Mouse (Mus musculus) kidney, postnatal 0 days (tissue): ENCODE measurements around the gene Sbf2. TPM values are rescaled to one million over a fixed set of nuclear protein-coding genes. Genes with fewer than 3 reads are reported as not detected.
A peak's percentile ranks its signal among the peaks of the same experiment; 100 is the strongest.
"Not testable (repeated sequence)": the region's sequence is repeated elsewhere in the genome, so short reads cannot be mapped to it uniquely, and the experiment has no call there.

Source experiments
- ATAC-seq: fragments of 200-750 bp; cut with Nextera tagmentation; replicated peaks from 2 replicates; pipeline ENCODE4 v1.8.0; 2017; ENCODE audit warnings: low read depth, moderate number of reproducible peaks, moderate TSS enrichment, moderate library complexity; ENCODE audit not compliant: low FRiP score
- DNase-seq: peaks from one replicate; pipeline ENCODE4 v3.0.0-alpha.2; 2016; ENCODE audit warnings: low spot score
- H3K27ac ChIP-seq: fragments of 300-500 bp; sonication (generic); 2 replicates; pipeline ENCODE4 v1.5.1; 2014; ENCODE audit warnings: mild to moderate bottlenecking
- H3K27me3 ChIP-seq: fragments of 300-500 bp; sonication (generic); 2 replicates; pipeline ENCODE4 v1.6.1; 2014; ENCODE audit warnings: low read length, mixed read lengths; ENCODE audit not compliant: insufficient read depth
- H3K36me3 ChIP-seq: fragments of 300-500 bp; sonication (generic); 2 replicates; pipeline ENCODE4 v1.6.1; 2014; ENCODE audit warnings: low read length, mixed read lengths; ENCODE audit not compliant: insufficient read depth
- H3K4me1 ChIP-seq: fragments of 300-500 bp; sonication (generic); replicated peaks from 2 replicates; pipeline ENCODE4 v1.6.1; 2014; ENCODE audit warnings: antibody characterized with exemption, low read length, mixed read lengths; ENCODE audit not compliant: insufficient read depth
- H3K4me2 ChIP-seq: fragments of 300-500 bp; sonication (generic); 2 replicates; pipeline ENCODE4 v1.6.1; 2014; ENCODE audit warnings: mild to moderate bottlenecking, low read length, moderate library complexity, mixed read lengths
- H3K4me3 ChIP-seq: fragments of 300-500 bp; sonication (generic); replicated peaks from 2 replicates; pipeline ENCODE4 v1.5.1; 2014; ENCODE audit warnings: low read depth, low read length
- H3K9ac ChIP-seq: fragments of 300-500 bp; sonication (generic); 2 replicates; pipeline ENCODE4 v1.6.1; 2014; ENCODE audit warnings: low read depth, low read length
- H3K9me3 ChIP-seq: fragments of 300-500 bp; sonication (generic); replicated peaks from 2 replicates; pipeline ENCODE4 v1.6.1; 2016; ENCODE audit warnings: low read length, inconsistent platforms, mixed read lengths
- CTCF ChIP-seq: IDR thresholded peaks from 2 replicates; pipeline ENCODE4 v1.5.1; 2016; ENCODE audit warnings: antibody characterized with exemption, low read depth, mild to moderate bottlenecking, moderate library complexity
- WGBS: fragments of 180-500 bp; shearing (Covaris S2); extraction: QIAGEN DNeasy Blood & Tissue Kit; methylation state at CpG from one replicate; pipeline ENCODE4 v1.1.7; 2014; 5-methylcytosine and 5-hydroxymethylcytosine counted together
- polyA plus RNA-seq: library from polyadenylated mRNA; unstranded; fragments of >200 nt; fragmentation: Nextera tagmentation; extraction: Ambion mirVana; gene quantifications from 2 replicates; pipeline ENCODE4 v1.2.1, GENCODE M21; 2015

Gene Sbf2
- polyA plus RNA-seq, 1 experiment from 2014 or later = 27.5 TPM

DNA sequence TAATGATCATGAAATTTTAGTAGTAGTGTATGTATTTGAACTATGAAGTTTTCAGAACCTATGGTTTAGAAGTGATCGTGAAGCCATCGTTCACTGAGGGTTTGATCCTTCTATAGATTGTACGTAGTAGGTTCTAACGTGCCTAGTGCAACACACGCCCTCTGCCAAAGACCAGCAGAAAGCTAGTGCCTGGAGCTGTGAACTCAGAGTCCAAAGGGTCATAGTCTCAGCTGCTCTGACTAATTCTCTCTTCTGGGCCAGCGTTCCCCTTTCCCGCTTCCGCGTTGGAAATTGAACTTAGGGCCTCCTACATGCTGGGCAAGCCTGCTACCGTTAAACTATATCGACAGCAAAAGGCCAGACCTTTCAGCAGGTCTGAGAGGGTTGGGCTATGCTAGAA is 1.1 kb upstream of the Sbf2 start:
- Histone ChIP-seq H3K36me3 (no peaks in the 10 kb centered on the region), H3K9me3 (no peaks in the 10 kb centered on the region), H3K4me1 (peaks cover 16% of the 10 kb centered on the region), H3K27ac (peak overlapping the region; percentile 100), H3K4me2 (peak overlapping the region; percentile 74), H3K27me3 (no peaks in the 10 kb centered on the region), H3K4me3 (peak overlapping the region; percentile 96), H3K9ac (0 out of 2 replicates have a peak overlapping the region, but pooled peaks have one; percentile 98)
- no peak for ATAC-seq
- WGBS = 14% methylated on average over 11 of the region's 11 CpGs
- peak; percentile 53 for DNase-seq
- no peak for TF ChIP-seq CTCF

DNA sequence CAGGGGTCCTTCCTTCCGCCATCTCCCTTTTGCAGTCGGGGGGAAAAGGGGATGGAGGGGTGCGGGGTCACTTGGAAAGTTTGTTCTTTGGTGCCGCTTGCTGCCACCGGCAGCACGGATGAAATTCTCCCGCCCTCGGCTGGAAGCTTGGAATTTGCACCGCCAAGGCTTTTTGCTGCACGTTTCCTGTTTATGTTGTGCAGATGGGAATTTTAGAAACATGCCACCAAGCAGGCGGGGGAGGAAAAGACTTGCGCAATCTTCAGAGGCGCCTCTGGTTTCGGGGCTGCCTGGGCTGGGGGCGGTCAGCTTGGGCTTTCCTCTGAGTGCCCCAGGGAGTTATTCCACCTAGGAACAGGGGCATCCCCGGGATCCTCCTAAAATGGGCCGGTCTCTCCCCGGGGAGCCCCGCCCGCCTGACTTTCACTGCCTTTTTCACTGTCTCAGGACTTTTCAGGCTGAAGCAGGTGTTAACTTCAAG is 469 bp upstream of the Sbf2 start:
- peak overlapping the region; percentile 98 for H3K9ac ChIP-seq
- H3K4me1 ChIP-seq = peaks cover 16% of the 10 kb centered on the region
- ATAC-seq = peak; percentile 50
- no peaks in the 10 kb centered on the region for H3K36me3 ChIP-seq
- DNase-seq = peak; percentile 87
- no peaks in the 10 kb centered on the region for H3K27me3 ChIP-seq
- 1% methylated on average over 20 of the region's 20 CpGs for WGBS
- H3K9me3 ChIP-seq = no peaks in the 10 kb centered on the region
- peak overlapping the region; percentile 96 for H3K4me3 ChIP-seq
- no peak for TF ChIP-seq CTCF
- H3K27ac ChIP-seq = peak overlapping the region; percentile 100
- peak overlapping the region; percentile 74 for H3K4me2 ChIP-seq

DNA sequence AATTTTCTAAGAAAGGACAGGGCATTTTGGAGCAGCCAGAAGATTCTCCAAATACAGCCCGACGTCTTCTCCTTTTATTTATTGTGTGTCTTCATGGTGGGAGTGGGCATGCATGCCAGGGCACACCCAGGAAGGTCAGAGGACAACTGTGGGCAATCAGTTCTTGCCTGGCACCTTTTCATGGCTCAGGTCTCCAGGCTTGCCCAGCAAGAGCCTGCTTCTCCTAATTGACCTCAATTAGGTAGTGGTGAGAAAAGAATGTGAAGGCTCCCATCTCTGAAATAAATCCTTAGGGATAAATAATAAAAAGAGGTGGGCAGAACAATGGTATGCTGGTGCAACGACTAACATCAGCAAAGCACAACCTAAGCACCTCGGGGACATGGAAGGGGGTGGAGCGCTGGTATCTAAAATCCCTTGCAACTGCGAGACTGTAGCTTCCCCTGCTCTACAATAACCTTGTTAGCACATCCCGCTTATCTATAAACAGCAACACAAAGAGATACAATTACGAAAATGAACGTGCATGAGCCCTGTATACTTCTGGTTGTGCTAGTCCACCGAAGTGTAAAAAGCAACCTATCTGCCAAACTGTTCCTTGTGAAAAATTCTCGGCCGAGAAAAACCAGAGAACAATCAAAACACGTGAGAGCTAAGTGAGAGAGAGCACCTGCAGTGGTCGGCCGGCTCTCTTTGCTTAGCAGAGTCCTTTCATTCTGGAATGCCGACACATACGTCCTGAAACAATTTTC is 1.2 kb downstream of the Sbf2 start:
- WGBS = 3% methylated on average over 17 of the region's 17 CpGs
- Histone ChIP-seq H3K36me3 (no peaks in the 10 kb centered on the region), H3K4me1 (peaks cover 16% of the 10 kb centered on the region), H3K27ac (peak overlapping the region; percentile 100), H3K9me3 (no peaks in the 10 kb centered on the region), H3K4me3 (peak overlapping the region; percentile 96), H3K27me3 (no peaks in the 10 kb centered on the region), H3K4me2 (peak overlapping the region; percentile 74), H3K9ac (peak overlapping the region; percentile 98)
- TF ChIP-seq CTCF = no peak
- no peak for ATAC-seq
- DNase-seq = peak; percentile 54

DNA sequence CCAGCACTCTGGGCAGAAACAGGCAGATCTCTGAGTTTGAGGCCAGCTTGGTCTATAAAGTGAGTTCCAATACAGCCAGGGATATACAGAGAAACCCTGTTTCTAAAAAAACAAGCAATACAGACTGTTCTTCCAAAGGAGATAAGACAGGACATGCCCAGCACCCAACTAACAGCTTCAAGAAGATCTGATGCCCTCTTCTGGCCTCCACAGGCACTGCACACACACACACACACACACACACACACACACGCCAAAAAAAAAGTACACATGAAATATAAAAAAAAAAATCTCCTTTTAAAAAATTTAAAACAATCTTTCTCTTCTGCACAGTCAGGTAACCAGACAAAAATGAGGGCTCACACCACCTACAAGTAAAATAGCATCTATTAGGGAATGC is 7.8 kb downstream of the Sbf2 start:
- Histone ChIP-seq H3K27ac (no peak overlapping the region), H3K27me3 (no peaks in the 10 kb centered on the region), H3K9ac (no peak overlapping the region), H3K4me3 (no peak overlapping the region), H3K4me2 (no peak overlapping the region), H3K36me3 (no peaks in the 10 kb centered on the region), H3K4me1 (no peaks in the 10 kb centered on the region), H3K9me3 (no peaks in the 10 kb centered on the region)
- ATAC-seq = no peak
- no peak for DNase-seq
- TF ChIP-seq CTCF = no peak
- WGBS = 100% methylated on average over 1 of the region's 1 CpGs

DNA sequence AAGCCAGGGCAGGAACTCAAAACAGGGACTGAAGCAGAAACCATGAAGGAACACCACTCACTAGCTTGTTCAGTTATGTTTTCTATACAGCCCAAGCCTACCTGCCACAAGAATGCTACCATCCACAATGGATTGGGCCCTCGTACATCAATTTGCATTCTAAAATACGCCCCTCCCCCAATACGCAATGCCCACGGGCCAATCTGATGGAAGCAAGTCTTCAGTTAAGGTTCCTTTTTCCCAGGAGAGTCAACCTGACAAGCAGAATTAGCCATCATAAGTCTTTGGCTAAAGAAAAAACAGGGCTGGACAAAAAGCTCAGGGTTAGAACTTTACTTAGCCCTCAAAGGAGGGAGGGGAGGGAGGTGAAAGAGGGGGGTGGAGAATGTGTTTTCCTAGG is 9.2 kb downstream of the Sbf2 start:
- no peak for TF ChIP-seq CTCF
- no peaks in the 10 kb centered on the region for H3K9me3 ChIP-seq
- no peaks in the 10 kb centered on the region for H3K4me1 ChIP-seq
- no peaks in the 10 kb centered on the region for H3K36me3 ChIP-seq
- no peaks in the 10 kb centered on the region for H3K27me3 ChIP-seq
- H3K4me3 ChIP-seq = no peak overlapping the region
- H3K9ac ChIP-seq = no peak overlapping the region
- H3K27ac ChIP-seq = no peak overlapping the region
- DNase-seq (no peak), ATAC-seq (no peak)
- no peak overlapping the region for H3K4me2 ChIP-seq
- WGBS = 79% methylated on average over 4 of the region's 4 CpGs

DNA sequence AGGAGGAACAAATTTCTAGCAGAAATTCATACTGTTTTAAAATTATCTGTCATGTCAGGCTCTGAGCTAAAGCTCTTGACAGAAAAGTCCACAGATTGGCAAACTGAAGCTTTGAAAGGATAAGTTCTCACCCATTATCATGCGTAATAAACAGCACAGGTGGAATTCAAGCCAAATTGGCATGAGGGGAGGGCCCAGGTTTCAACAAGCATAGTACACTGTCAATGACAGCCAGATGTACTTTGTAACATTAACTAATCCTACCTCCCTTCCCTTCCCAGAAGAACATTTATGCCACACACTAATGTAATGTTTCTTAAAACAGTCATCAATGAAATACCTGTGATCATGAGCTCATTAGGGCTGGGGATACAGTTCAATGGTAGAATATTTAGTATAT is 17.6 kb downstream of the Sbf2 start:
- Histone ChIP-seq H3K27ac (no peak overlapping the region), H3K4me1 (no peaks in the 10 kb centered on the region)

DNA sequence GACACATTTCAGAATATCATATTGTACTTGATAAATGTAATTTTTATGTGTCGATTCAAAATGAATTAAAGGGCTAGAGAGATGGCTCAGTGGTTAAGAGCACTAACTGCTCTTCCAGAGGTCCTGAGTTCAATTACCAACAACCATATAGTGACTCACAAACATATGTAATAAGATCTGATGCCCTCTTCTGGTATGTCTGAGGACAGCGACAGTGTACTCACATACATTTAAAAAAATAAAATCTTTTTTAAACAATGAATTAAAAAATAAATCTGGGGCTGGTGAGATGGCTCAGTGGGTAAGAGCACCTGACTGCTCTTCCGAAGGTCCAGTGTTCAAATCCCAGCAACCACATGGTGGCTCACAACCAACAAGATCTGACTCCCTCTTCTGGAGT is 20.7 kb downstream of the Sbf2 start:
- H3K4me3 ChIP-seq, H3K9me3 ChIP-seq, H3K4me1 ChIP-seq, H3K4me2 ChIP-seq, H3K27me3 ChIP-seq, H3K36me3 ChIP-seq, ATAC-seq, H3K9ac ChIP-seq, H3K27ac ChIP-seq, DNase-seq: not testable (repeated sequence)
- peak; percentile 12; the same call in 1 of the 2 replicates for TF ChIP-seq CTCF
- WGBS = 94% methylated on average over 3 of the region's 3 CpGs

More for the DNA sequence above, 17.6 kb downstream of the Sbf2 start:
- no peaks in the 10 kb centered on the region for H3K27me3 ChIP-seq
- H3K36me3 ChIP-seq = no peaks in the 10 kb centered on the region
- DNase-seq (no peak), ATAC-seq (no peak)
- TF ChIP-seq CTCF = no peak
- WGBS = 94% methylated on average over 1 of the region's 1 CpGs
- H3K9me3 ChIP-seq = no peaks in the 10 kb centered on the region
- H3K9ac ChIP-seq = no peak overlapping the region
- no peak overlapping the region for H3K4me2 ChIP-seq
- H3K4me3 ChIP-seq = no peak overlapping the region
